Mouse (Mus musculus): ENCODE measurements at regions not wholly inside any gene's neighbourhood (a gene's known extent, or its start where the extent isn't known, plus 50 kb on each side); places are given as distances from the start of the nearest gene placed in this dataset.

- peaks cover 20% of the 10 kb centered on the region for H3K27me3 ChIP-seq (ENCODE audit: control insufficient read depth, insufficient read depth, insufficient read length)
- H3K36me3 ChIP-seq (ENCODE audit: control insufficient read depth, insufficient read depth) = no peaks in the 10 kb centered on the region
- no peaks in the 10 kb centered on the region for H3K79me2 ChIP-seq (ENCODE audit: control insufficient read depth, insufficient read depth)
- H3K4me3 ChIP-seq (ENCODE audit: insufficient read depth, poor library complexity, severe bottlenecking) = no peak overlapping the region
- H3K79me3 ChIP-seq (ENCODE audit: low read depth) = no peaks in the 10 kb centered on the region
- TF ChIP-seq FOSL1 (IDR thresholded peaks at IDR 0.05; ENCODE audit: insufficient read depth, low read length, poor library complexity, severe bottlenecking) = no peak
- TF ChIP-seq CTCF (IDR thresholded peaks at IDR 0.05; ENCODE audit: control insufficient read depth, insufficient read depth, insufficient read length) = no peak
- no peak for TF ChIP-seq MAX (IDR thresholded peaks at IDR 0.05)
- no peak for TF ChIP-seq MYOG (IDR thresholded peaks at IDR 0.05; ENCODE audit: control insufficient read depth, extremely low read depth, insufficient read length)
- TF ChIP-seq USF1 (IDR thresholded peaks at IDR 0.05; ENCODE audit: low read depth) = no peak
- no peak for TF ChIP-seq MYOD1 (IDR thresholded peaks at IDR 0.05; ENCODE audit: control insufficient read depth, insufficient read length, low read depth)
- TF ChIP-seq CEBPB (IDR thresholded peaks at IDR 0.05; ENCODE audit: low read depth) = no peak
- H3ac ChIP-seq (ENCODE audit: control insufficient read depth, insufficient read length, low read depth) = no peak overlapping the region
Measured at GRCm38 (mm10) chr4:53318181-53318580, 122.0 kb upstream of the Slc44a1 start.

GRCm38 (mm10) chr4:53317453-53317824 lies 122.8 kb upstream of the Slc44a1 start:
- Histone ChIP-seq H3K79me3 (ENCODE audit: low read depth) (no peaks in the 10 kb centered on the region), H3ac (ENCODE audit: control insufficient read depth, insufficient read length, low read depth) (no peak overlapping the region), H3K79me2 (ENCODE audit: control insufficient read depth, insufficient read depth) (no peaks in the 10 kb centered on the region), H3K27me3 (ENCODE audit: control insufficient read depth, insufficient read depth, insufficient read length) (peaks cover 20% of the 10 kb centered on the region), H3K36me3 (ENCODE audit: control insufficient read depth, insufficient read depth) (no peaks in the 10 kb centered on the region), H3K4me3 (ENCODE audit: insufficient read depth, poor library complexity, severe bottlenecking) (no peak overlapping the region)
- TF ChIP-seq MAX (IDR thresholded peaks at IDR 0.05) = no peak
- TF ChIP-seq MYOD1 (IDR thresholded peaks at IDR 0.05; ENCODE audit: control insufficient read depth, insufficient read length, low read depth) = no peak
- no peak for TF ChIP-seq CTCF (IDR thresholded peaks at IDR 0.05; ENCODE audit: control insufficient read depth, insufficient read depth, insufficient read length)
- TF ChIP-seq MYOG (IDR thresholded peaks at IDR 0.05; ENCODE audit: control insufficient read depth, extremely low read depth, insufficient read length) = no peak
- TF ChIP-seq USF1 (IDR thresholded peaks at IDR 0.05; ENCODE audit: low read depth) = no peak

GRCm38 (mm10) chr4:53316796-53317452 lies 123.3 kb upstream of the Slc44a1 start:
- Histone ChIP-seq H3K79me2 (ENCODE audit: control insufficient read depth, insufficient read depth) (no peaks in the 10 kb centered on the region), H3ac (ENCODE audit: control insufficient read depth, insufficient read length, low read depth) (no peak overlapping the region), H3K27me3 (ENCODE audit: control insufficient read depth, insufficient read depth, insufficient read length) (peaks cover 20% of the 10 kb centered on the region), H3K36me3 (ENCODE audit: control insufficient read depth, insufficient read depth) (no peaks in the 10 kb centered on the region), H3K79me3 (ENCODE audit: low read depth) (no peaks in the 10 kb centered on the region), H3K4me3 (ENCODE audit: insufficient read depth, poor library complexity, severe bottlenecking) (no peak overlapping the region)
- TF ChIP-seq USF1 (IDR thresholded peaks at IDR 0.05; ENCODE audit: low read depth) (no peak), MYOG (IDR thresholded peaks at IDR 0.05; ENCODE audit: control insufficient read depth, extremely low read depth, insufficient read length) (no peak), CEBPB (IDR thresholded peaks at IDR 0.05; ENCODE audit: low read depth) (no peak), CTCF (IDR thresholded peaks at IDR 0.05; ENCODE audit: control insufficient read depth, insufficient read depth, insufficient read length) (no peak), MYOD1 (IDR thresholded peaks at IDR 0.05; ENCODE audit: control insufficient read depth, insufficient read length, low read depth) (no peak)

- H3K4me3 ChIP-seq (ENCODE audit: insufficient read depth, poor library complexity, severe bottlenecking) = no peak overlapping the region
- no peaks in the 10 kb centered on the region for H3K79me3 ChIP-seq (ENCODE audit: low read depth)
- H3K79me2 ChIP-seq (ENCODE audit: control insufficient read depth, insufficient read depth) = no peaks in the 10 kb centered on the region
- TF ChIP-seq MYOG (IDR thresholded peaks at IDR 0.05; ENCODE audit: control insufficient read depth, extremely low read depth, insufficient read length) = no peak
- no peak overlapping the region for H3ac ChIP-seq (ENCODE audit: control insufficient read depth, insufficient read length, low read depth)
- no peaks in the 10 kb centered on the region for H3K36me3 ChIP-seq (ENCODE audit: control insufficient read depth, insufficient read depth)
- H3K27me3 ChIP-seq (ENCODE audit: control insufficient read depth, insufficient read depth, insufficient read length) = peaks cover 20% of the 10 kb centered on the region
Measured at GRCm38 (mm10) chr4:53315876-53316762, 124.1 kb upstream of the Slc44a1 start.

GRCm38 (mm10) chr4:53315121-53315875 lies 124.9 kb upstream of the Slc44a1 start:
- H3K27me3 ChIP-seq (ENCODE audit: control insufficient read depth, insufficient read depth, insufficient read length) = peaks cover 20% of the 10 kb centered on the region
- no peak overlapping the region for H3ac ChIP-seq (ENCODE audit: control insufficient read depth, insufficient read length, low read depth)
- no peak overlapping the region for H3K4me3 ChIP-seq (ENCODE audit: insufficient read depth, poor library complexity, severe bottlenecking)
- no peaks in the 10 kb centered on the region for H3K36me3 ChIP-seq (ENCODE audit: control insufficient read depth, insufficient read depth)
- TF ChIP-seq FOSL1 (IDR thresholded peaks at IDR 0.05; ENCODE audit: insufficient read depth, low read length, poor library complexity, severe bottlenecking) = no peak
- H3K79me3 ChIP-seq (ENCODE audit: low read depth) = no peaks in the 10 kb centered on the region
- no peaks in the 10 kb centered on the region for H3K79me2 ChIP-seq (ENCODE audit: control insufficient read depth, insufficient read depth)

- Histone ChIP-seq H3K27me3 (ENCODE audit: control insufficient read depth, insufficient read depth, insufficient read length) (peaks cover 19% of the 10 kb centered on the region), H3ac (ENCODE audit: control insufficient read depth, insufficient read length, low read depth) (no peak overlapping the region), H3K79me2 (ENCODE audit: control insufficient read depth, insufficient read depth) (no peaks in the 10 kb centered on the region), H3K36me3 (ENCODE audit: control insufficient read depth, insufficient read depth) (no peaks in the 10 kb centered on the region), H3K4me3 (ENCODE audit: insufficient read depth, poor library complexity, severe bottlenecking) (no peak overlapping the region), H3K79me3 (ENCODE audit: low read depth) (no peaks in the 10 kb centered on the region)
- no peak for TF ChIP-seq FOSL1 (IDR thresholded peaks at IDR 0.05; ENCODE audit: insufficient read depth, low read length, poor library complexity, severe bottlenecking)
- TF ChIP-seq MAX (IDR thresholded peaks at IDR 0.05) = no peak
- no peak for TF ChIP-seq USF1 (IDR thresholded peaks at IDR 0.05; ENCODE audit: low read depth)
- TF ChIP-seq MYOD1 (IDR thresholded peaks at IDR 0.05; ENCODE audit: control insufficient read depth, insufficient read length, low read depth) = no peak
- no peak for TF ChIP-seq MYOG (IDR thresholded peaks at IDR 0.05; ENCODE audit: control insufficient read depth, extremely low read depth, insufficient read length)
- TF ChIP-seq CTCF (IDR thresholded peaks at IDR 0.05; ENCODE audit: control insufficient read depth, insufficient read depth, insufficient read length) = no peak
- TF ChIP-seq CEBPB (IDR thresholded peaks at IDR 0.05; ENCODE audit: low read depth) = no peak
Measured at GRCm38 (mm10) chr4:53314076-53314475, 126.1 kb upstream of the Slc44a1 start.
